Mouse (Mus musculus) liver, embryonic 15.5 days (tissue): ENCODE measurements around the gene Nfia. TPM values are rescaled to one million over a fixed set of nuclear protein-coding genes. Genes with fewer than 3 reads are reported as not detected.

Experiments used
- ATAC-seq: fragments of 200-750 bp; cut with Nextera tagmentation; 2 replicates; pipeline ENCODE4 v1.8.0; 2017; ENCODE audit warnings: moderate number of reproducible peaks, mild to moderate bottlenecking, moderate library complexity; ENCODE audit not compliant: insufficient read depth
- H3K27ac ChIP-seq: fragments of 300-500 bp; sonication (generic); replicated peaks from 2 replicates; pipeline ENCODE4 v1.5.1; 2015; ENCODE audit warnings: mild to moderate bottlenecking, inconsistent platforms
- H3K27me3 ChIP-seq: fragments of 300-500 bp; sonication (generic); 2 replicates; pipeline ENCODE4 v1.6.1; 2015; ENCODE audit warnings: mild to moderate bottlenecking, inconsistent platforms
- H3K36me3 ChIP-seq: fragments of 300-500 bp; sonication (generic); replicated peaks from 2 replicates; pipeline ENCODE4 v1.6.1; 2015; ENCODE audit warnings: moderate library complexity, mild to moderate bottlenecking, inconsistent platforms
- H3K4me1 ChIP-seq: fragments of 300-500 bp; sonication (generic); replicated peaks from 2 replicates; pipeline ENCODE4 v1.6.1; 2015; ENCODE audit warnings: inconsistent platforms
- H3K4me2 ChIP-seq: fragments of 300-500 bp; sonication (generic); 2 replicates; pipeline ENCODE4 v1.6.1; 2015; ENCODE audit warnings: moderate library complexity, mild to moderate bottlenecking, inconsistent platforms
- H3K4me3 ChIP-seq: fragments of 300-500 bp; sonication (generic); replicated peaks from 2 replicates; pipeline ENCODE4 v1.5.1; 2015; ENCODE audit warnings: mild to moderate bottlenecking, inconsistent platforms
- H3K9ac ChIP-seq: fragments of 300-500 bp; sonication (generic); 2 replicates; pipeline ENCODE4 v1.6.1; 2015; ENCODE audit warnings: moderate library complexity, mild to moderate bottlenecking, inconsistent platforms
- H3K9me3 ChIP-seq: fragments of 300-500 bp; sonication (generic); replicated peaks from 2 replicates; pipeline ENCODE4 v1.6.1; 2016; ENCODE audit warnings: inconsistent platforms
- WGBS: fragments of 180-500 bp; shearing (Covaris S2); methylation state at CpG from one replicate; pipeline ENCODE4 v1.1.7; 2015; ENCODE audit warnings: mixed read lengths; ENCODE audit not compliant: insufficient replicate concordance; 5-methylcytosine and 5-hydroxymethylcytosine counted together
- polyA plus RNA-seq: library from polyadenylated mRNA; unstranded; fragments of >200 nt; fragmentation: Nextera tagmentation; extraction: Ambion mirVana; gene quantifications from 2 replicates; pipeline ENCODE4 v1.2.1, GENCODE M21; 2015

Nfia gene
- polyA plus RNA-seq, 1 experiment from 2014 or later = 4.1 TPM

DNA sequence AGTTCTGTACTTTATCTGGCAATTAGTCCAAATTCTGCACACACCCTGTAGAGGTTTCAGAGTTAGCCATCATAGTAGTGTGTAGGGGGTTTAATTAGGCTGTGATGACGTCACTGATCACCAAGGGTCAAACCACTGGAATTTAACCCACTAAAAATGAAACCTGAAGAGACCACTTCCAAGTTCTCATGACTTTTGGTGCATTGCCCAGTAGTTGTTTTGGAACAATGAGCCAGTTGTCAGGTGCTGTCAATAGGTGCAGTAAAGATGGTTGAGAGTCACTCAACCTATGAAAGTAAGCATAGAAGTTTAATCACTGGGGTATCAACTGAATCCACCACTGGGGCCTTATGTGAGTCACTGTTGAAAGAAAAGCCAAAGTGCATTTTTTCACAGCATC lies 191.4 kb downstream of the Nfia start:
- Histone ChIP-seq H3K4me1 (no peaks in the 10 kb centered on the region; the same call in 1 of the 2 replicates), H3K9me3 (no peaks in the 10 kb centered on the region), H3K4me2 (no peak overlapping the region), H3K27me3 (no peaks in the 10 kb centered on the region), H3K4me3 (no peak overlapping the region), H3K36me3 (no peaks in the 10 kb centered on the region), H3K9ac (no peak overlapping the region), H3K27ac (no peak overlapping the region)
- ATAC-seq = no peak
- WGBS = 40% methylated on average over 1 of the region's 1 CpGs

DNA sequence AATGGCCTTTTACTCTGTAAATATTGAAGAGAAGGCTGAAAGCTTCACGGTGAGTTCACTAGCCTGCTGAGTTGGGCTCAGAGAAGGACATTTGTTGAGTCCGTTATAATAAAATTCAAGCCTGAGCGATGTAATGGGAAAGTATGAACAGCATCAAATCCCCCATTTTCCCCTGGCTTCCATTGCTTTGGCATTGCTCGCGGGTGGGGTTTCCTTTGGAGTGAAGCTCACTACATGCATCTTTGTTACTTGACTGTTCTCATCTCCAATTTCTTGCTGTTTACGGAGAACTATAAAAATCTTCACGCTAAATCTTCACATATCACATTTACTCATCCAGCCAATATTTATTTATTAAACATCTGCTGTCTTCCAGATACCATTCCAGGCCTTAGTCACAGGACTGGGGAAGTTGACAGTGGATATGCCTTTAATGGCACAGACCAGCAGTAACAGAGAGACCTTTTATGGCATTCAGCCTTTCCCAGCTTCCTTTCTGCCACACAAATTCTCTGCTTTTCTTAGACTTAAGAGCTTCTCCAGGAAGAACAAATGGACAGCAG lies 196.3 kb downstream of the Nfia start:
- Histone ChIP-seq H3K27ac (no peak overlapping the region), H3K4me3 (no peak overlapping the region), H3K9ac (no peak overlapping the region), H3K27me3 (no peaks in the 10 kb centered on the region), H3K4me2 (no peak overlapping the region), H3K9me3 (no peaks in the 10 kb centered on the region), H3K36me3 (no peaks in the 10 kb centered on the region), H3K4me1 (no peaks in the 10 kb centered on the region; the same call in 1 of the 2 replicates)
- ATAC-seq = no peak
- WGBS = 73% methylated on average over 7 of the region's 7 CpGs

DNA sequence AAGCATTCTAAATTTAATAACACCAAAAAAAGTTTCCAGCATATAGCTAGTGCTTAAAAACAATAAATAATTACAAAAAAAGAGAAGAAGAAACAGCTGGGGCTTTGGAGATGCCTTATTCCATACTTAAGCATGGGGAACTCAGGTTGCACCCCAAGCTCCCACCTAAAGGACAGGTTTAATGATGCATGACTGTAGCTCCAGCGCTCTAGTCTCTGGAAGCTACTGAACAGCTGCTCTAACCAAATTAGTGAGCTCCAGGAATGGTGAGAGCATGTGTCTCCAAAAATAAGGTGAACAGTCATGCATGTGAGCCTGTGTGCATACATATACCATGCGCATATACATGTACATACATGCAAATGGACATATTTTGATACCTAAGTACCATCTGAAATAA lies 200.5 kb downstream of the Nfia start:
- no peak for ATAC-seq
- Histone ChIP-seq H3K27ac (no peak overlapping the region), H3K9ac (no peak overlapping the region), H3K4me3 (no peak overlapping the region), H3K4me2 (no peak overlapping the region), H3K36me3 (no peaks in the 10 kb centered on the region), H3K9me3 (no peaks in the 10 kb centered on the region), H3K27me3 (no peaks in the 10 kb centered on the region), H3K4me1 (no peaks in the 10 kb centered on the region; the same call in 1 of the 2 replicates)
- 62% methylated on average over 2 of the region's 2 CpGs for WGBS

DNA sequence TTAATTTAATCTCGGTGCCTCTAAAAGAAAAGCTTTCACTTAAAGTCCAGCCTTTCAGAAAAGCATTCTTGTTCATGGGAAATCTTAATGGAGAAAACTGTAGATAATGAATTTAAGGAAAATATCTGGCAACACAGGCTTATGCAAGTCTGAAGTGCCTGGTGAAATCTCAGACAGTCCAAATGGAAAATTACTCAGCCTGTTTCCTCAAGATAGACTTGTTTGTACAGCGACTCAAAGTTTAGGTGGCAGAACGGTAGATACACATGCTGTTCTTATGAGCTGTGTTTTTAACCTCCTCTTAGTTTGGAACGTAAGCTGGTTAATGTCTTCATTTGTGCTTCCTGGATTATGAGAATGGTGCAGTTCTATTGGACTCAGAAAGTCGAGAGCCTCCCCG lies 201.5 kb downstream of the Nfia start:
- Histone ChIP-seq H3K4me1 (no peaks in the 10 kb centered on the region), H3K9ac (no peak overlapping the region), H3K27ac (no peak overlapping the region), H3K4me3 (no peak overlapping the region), H3K36me3 (no peaks in the 10 kb centered on the region), H3K4me2 (no peak overlapping the region), H3K9me3 (no peaks in the 10 kb centered on the region), H3K27me3 (no peaks in the 10 kb centered on the region)
- no peak for ATAC-seq
- 52% methylated on average over 6 of the region's 6 CpGs for WGBS

DNA sequence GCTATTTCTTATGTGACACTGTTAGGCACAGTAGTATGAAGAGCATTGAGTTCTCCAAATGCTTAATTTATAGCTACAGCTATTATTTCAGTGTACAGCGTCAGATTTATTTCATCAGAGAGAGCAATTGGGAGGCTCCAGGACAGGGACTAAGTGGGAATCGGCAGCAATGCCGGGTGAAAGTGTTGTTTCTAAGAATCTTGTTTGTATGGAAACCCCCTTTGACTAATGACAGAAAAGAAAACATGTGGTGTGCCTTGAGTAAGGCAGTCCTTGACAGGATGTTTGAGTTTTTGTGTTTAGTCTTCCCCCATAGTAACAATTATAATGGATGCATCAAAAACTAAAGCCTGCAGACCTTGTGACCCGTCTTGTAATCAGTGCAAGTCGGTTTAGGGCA lies 204.4 kb downstream of the Nfia start:
- no peaks in the 10 kb centered on the region for H3K4me1 ChIP-seq
- no peaks in the 10 kb centered on the region for H3K9me3 ChIP-seq
- no peak overlapping the region for H3K27ac ChIP-seq
- no peaks in the 10 kb centered on the region for H3K36me3 ChIP-seq
- whole genome bisulfite sequencing = 54% methylated on average over 5 of the region's 5 CpGs
- H3K4me3 ChIP-seq = no peak overlapping the region
- no peaks in the 10 kb centered on the region for H3K27me3 ChIP-seq
- no peak for ATAC-seq
- H3K4me2 ChIP-seq = no peak overlapping the region
- no peak overlapping the region for H3K9ac ChIP-seq

DNA sequence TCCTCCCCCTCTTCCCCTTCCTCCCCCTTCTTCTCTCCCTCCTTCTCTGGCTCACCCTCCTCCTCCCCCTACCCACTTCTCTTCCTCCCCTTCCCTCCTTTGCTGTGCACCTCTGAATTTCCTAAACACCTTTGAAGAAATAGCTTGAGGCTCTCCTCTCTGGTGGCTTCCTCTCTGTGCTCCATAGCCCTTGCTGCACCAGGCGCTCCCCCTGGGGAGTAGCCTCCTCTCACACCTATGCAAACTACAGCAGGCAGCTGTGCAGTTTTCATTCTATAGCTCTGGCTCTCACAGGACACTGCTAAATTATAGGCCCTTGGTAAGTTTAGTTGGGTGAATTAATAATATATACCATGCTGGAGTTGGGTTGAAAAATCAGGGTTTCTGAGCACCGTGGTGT lies 211.8 kb downstream of the Nfia start:
- no peak for ATAC-seq
- WGBS = 76% methylated on average over 2 of the region's 2 CpGs
- H3K36me3 ChIP-seq = no peaks in the 10 kb centered on the region

DNA sequence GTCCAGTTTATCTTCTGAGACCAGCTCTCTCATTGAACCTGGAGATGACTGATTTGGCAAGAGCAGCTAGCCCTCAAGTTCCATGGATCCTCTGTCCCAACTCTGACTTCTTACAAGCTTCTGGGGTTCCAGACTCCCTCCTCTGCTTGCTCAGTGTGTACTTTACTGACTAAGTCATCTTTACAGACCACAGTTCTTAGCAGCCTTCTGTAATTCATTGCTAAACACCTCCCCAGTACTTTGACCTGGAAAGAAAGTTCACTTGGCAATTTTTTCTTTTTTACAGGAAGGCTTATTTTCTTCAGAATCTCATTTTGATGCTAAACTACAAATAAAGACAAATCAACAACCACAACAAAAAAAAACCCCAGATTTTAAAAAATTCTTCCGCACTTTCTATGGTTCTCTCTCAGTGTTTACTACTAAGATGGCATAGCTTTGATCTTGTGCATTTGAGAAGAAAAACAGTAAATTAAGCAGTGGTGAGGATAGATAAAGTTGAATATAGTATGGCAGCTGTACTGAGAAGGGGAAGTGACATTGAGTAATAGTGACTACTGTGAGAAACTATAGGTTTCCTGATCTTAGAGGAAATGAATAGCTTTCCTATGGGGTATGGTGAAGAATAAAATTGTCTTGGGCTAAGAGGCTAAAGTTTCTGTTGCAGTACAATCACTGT lies 213.7 kb downstream of the Nfia start:
- no peak overlapping the region for H3K4me2 ChIP-seq
- no peaks in the 10 kb centered on the region for H3K9me3 ChIP-seq
- no peak for ATAC-seq
- WGBS = 56% methylated on average over 1 of the region's 1 CpGs
- no peaks in the 10 kb centered on the region for H3K4me1 ChIP-seq
- no peaks in the 10 kb centered on the region for H3K27me3 ChIP-seq
- H3K27ac ChIP-seq = no peak overlapping the region
- no peak overlapping the region for H3K9ac ChIP-seq
- H3K36me3 ChIP-seq = no peaks in the 10 kb centered on the region
- H3K4me3 ChIP-seq = no peak overlapping the region

More for the DNA sequence above, 211.8 kb downstream of the Nfia start:
- Histone ChIP-seq H3K4me1 (no peaks in the 10 kb centered on the region), H3K27me3 (no peaks in the 10 kb centered on the region), H3K9ac (no peak overlapping the region), H3K4me3 (no peak overlapping the region), H3K4me2 (no peak overlapping the region), H3K27ac (no peak overlapping the region), H3K9me3 (no peaks in the 10 kb centered on the region)

DNA sequence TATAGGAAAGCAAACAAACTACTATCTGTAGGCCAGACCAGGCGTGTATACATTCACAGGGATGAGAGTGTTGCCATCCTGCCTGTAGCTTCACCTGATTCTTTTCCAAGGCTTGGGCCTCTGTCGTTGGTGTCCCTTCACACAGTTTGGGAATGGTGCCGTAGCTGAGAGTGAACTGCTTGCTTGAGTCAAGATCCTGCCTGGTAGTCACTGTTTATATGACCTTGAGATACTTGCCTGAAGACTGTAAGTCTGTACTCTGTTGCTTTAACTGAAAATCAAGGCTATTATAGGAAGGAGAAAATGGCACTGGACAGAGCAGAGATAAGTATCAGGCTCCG lies 214.2 kb downstream of the Nfia start:
- H3K4me1 ChIP-seq = no peaks in the 10 kb centered on the region
- H3K36me3 ChIP-seq = no peaks in the 10 kb centered on the region
- H3K27me3 ChIP-seq = no peaks in the 10 kb centered on the region
- H3K4me3 ChIP-seq = no peak overlapping the region
- WGBS = 50% methylated on average over 4 of the region's 4 CpGs
- no peak overlapping the region for H3K27ac ChIP-seq
- ATAC-seq = no peak
- no peaks in the 10 kb centered on the region for H3K9me3 ChIP-seq
- no peak overlapping the region for H3K4me2 ChIP-seq
- no peak overlapping the region for H3K9ac ChIP-seq

DNA sequence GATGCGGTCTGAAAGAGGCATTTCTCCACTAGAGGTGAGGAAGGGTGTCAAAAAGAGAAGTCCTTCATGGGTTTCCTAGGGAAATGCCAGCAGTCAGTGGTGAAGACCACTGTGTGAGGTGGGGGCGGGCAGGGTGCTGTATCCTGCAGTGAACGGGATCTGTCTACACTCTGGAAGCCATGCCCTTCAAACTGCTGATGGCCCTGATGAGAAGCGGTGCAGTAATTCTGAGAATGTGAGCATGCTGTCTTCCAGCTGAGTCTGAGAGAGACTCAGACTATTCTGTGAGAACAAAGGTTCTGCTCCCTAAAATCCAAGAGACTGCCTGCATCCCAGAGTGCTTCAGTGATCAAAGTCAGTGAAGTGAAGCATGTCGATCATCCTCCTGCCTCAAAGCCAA lies 216.2 kb downstream of the Nfia start:
- Histone ChIP-seq H3K9me3 (no peaks in the 10 kb centered on the region), H3K27ac (no peak overlapping the region), H3K4me2 (no peak overlapping the region), H3K27me3 (no peaks in the 10 kb centered on the region), H3K4me1 (0 out of 2 replicates have a peak, but pooled peaks cover 2% of the 10 kb centered on the region), H3K4me3 (no peak overlapping the region), H3K9ac (no peak overlapping the region), H3K36me3 (no peaks in the 10 kb centered on the region)
- ATAC-seq = no peak
- 53% methylated on average over 5 of the region's 5 CpGs for WGBS

DNA sequence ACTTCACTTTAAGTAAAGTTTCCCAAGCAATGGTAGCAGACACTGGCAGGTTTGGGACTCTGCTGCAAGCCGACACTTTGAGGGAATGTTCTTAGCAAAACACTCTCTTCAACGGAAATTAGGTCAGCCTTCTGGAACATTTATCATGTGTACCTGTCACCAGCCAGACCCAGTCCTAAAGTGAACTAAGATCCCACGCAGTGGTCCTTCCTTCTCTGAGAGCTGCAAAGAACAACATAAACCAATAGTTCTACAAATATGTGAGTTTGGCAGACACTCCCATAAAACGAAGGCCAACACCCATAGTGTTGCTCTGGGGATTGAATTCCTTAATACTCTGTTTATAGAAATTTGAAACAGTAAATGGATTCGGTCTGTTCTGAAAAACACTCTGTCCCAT lies 217.9 kb downstream of the Nfia start:
- H3K4me1 ChIP-seq = 0 out of 2 replicates have a peak, but pooled peaks cover 2% of the 10 kb centered on the region
- ATAC-seq = no peak
- 42% methylated on average over 5 of the region's 5 CpGs for WGBS
- no peak overlapping the region for H3K4me3 ChIP-seq
- H3K9ac ChIP-seq = no peak overlapping the region
- H3K27me3 ChIP-seq = no peaks in the 10 kb centered on the region
- no peaks in the 10 kb centered on the region for H3K36me3 ChIP-seq
- no peaks in the 10 kb centered on the region for H3K9me3 ChIP-seq
- H3K4me2 ChIP-seq = no peak overlapping the region
- H3K27ac ChIP-seq = no peak overlapping the region

DNA sequence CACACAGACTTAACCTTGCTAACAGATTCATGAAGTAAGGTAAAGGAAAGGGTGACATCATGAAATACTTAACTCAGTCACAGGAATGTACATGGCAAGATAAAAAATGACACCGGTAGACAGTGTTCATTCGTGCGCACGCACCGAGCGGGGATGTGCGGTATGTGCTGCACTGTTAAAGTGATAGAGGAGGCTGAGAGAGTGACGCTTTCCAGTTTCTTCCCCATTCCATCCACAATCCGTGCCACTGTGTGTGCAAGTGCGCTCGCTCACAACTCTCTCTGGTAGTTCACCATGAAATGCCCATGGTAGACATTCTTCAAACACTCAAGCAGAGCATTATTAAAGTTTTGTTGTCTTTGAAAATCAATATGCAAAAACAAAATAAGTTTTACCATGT lies 218.9 kb downstream of the Nfia start:
- no peak overlapping the region for H3K27ac ChIP-seq
- no peaks in the 10 kb centered on the region for H3K9me3 ChIP-seq
- 87% methylated on average over 11 of the region's 11 CpGs for WGBS
- H3K4me1 ChIP-seq = 0 out of 2 replicates have a peak, but pooled peaks cover 2% of the 10 kb centered on the region
- no peak overlapping the region for H3K4me3 ChIP-seq
- no peak overlapping the region for H3K4me2 ChIP-seq
- ATAC-seq = no peak
- H3K9ac ChIP-seq = no peak overlapping the region
- H3K27me3 ChIP-seq = no peaks in the 10 kb centered on the region
- H3K36me3 ChIP-seq = no peaks in the 10 kb centered on the region

DNA sequence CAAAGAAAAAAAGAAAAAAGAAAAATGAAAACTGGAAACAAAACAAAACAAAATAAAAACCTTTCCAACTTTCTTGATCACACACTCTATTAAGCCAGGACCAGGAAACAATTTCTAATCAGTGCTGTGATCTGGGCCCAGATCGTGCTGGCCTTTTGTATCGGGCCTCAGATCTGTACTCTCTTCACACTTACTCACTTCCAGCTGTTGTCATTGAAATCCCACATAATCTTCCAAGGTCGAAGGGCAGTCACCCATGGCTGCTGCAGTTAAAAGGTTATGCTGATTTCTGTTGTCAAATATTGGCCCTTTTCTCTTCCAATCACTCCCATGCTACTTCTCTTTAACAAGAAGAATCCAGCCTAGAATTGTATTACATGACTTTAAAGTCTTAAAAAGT lies 219.3 kb downstream of the Nfia start:
- no peak overlapping the region for H3K27ac ChIP-seq
- no peak overlapping the region for H3K9ac ChIP-seq
- H3K4me1 ChIP-seq = 0 out of 2 replicates have a peak, but pooled peaks cover 2% of the 10 kb centered on the region
- no peaks in the 10 kb centered on the region for H3K9me3 ChIP-seq
- no peaks in the 10 kb centered on the region for H3K27me3 ChIP-seq
- no peak for ATAC-seq
- 48% methylated on average over 3 of the region's 3 CpGs for WGBS
- H3K4me2 ChIP-seq = no peak overlapping the region
- no peak overlapping the region for H3K4me3 ChIP-seq
- H3K36me3 ChIP-seq = no peaks in the 10 kb centered on the region
